Mouse (Mus musculus) lung, adult 2 months (tissue): ENCODE results near the gene Prps1l1.

Source experiments
- CTCF ChIP-seq: fragments of 200-500 bp; IDR thresholded peaks from 2 replicates; pipeline ENCODE4 v1.5.1; 2011; ENCODE audit warnings: mild to moderate bottlenecking, low read length, control low read depth; ENCODE audit not compliant: insufficient read depth
- POLR2A ChIP-seq: fragments of 200-500 bp; IDR thresholded peaks from 2 replicates; pipeline ENCODE4 v1.6.1; 2011; ENCODE audit warnings: low read depth, mild to moderate bottlenecking, control low read depth, low read length, borderline replicate concordance; ENCODE audit errors: extremely low read depth

DNA sequence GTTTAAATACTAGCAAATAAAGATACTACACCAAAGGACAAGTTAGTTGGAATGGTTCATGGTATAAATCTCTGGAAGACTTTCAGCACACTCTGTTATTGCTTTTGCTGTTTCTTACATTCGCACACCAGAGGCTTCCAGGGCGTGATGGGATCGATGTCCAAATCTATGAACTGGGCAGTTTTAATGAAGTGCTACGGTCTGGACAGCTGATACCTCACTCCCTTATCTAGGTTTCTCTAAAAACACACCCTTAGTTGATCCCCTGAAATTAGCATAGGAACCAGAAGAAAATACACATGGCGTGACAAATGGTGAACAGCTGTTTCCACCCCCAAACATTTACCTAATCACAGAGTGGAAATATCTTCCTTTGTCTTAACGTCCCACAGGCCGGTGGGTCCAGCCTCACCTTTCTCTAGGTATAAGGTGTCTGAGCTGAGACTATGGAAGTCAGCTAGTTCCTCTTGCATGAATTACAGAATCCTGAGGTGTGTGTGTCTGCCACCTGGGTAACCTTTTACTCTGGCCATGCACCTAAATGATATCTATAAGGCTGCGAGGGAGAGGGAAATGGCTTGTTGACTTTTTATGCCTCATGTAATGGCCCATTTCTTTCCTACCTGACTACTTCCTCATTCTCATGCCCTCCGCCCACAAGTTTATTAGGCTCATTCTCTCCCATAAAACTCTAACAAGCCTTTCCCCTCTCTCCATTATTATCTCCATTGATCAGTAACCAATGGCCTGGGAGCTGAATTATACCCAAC lies 32.1 kb downstream of the Prps1l1 start:
- no peak for TF ChIP-seq CTCF
- TF ChIP-seq POLR2A: no peak
